Mouse (Mus musculus): Measurements from ENCODE around the gene Hcn1.

- TF ChIP-seq FLI1 (IDR thresholded peaks at IDR 0.05; ENCODE audit: low read length) (no peak), GATA1 (IDR thresholded peaks at IDR 0.05; ENCODE audit: borderline replicate concordance, low read length) (no peak)
Observed at GRCm38 (mm10) chr13:117744451-117744850, 142.3 kb downstream of the Hcn1 start.
